In genomic region chr7:106649774-106650173, GRCm38 (mm10) we compare ENCODE assay signal across 53 mouse cellular contexts. TPM values are rescaled to one million over a fixed set of nuclear protein-coding genes. Genes with fewer than 3 reads are reported as not detected.
"Had no signal": no experiment of that assay in that cellular context is flagged by ENCODE, and none has a peak within 500 bp of the region (broad histone marks: within the 10 kb centered on the region; RNA-seq: fewer than 3 reads in every experiment).

No protein-coding gene starts in this region.

- H3K4me3 ChIP-seq: heart, embryonic 10.5 days; heart, embryonic 12.5 days; heart, embryonic 13.5 days; heart, embryonic 15.5 days; hindbrain, embryonic 10.5 days; hindbrain, embryonic 12.5 days; hindbrain, embryonic 13.5 days; hindbrain, embryonic 15.5 days; intestine, embryonic 15.5 days; kidney, embryonic 15.5 days; layer of hippocampus, adult 2 months; left cerebral cortex, adult 2 months had no signal

- DNase-seq: heart, postnatal 10 days; heart, postnatal 14 days; heart, postnatal 36 days; heart, postnatal 4 days; kidney, adult 11 months; kidney, adult 18-20 months; kidney, adult 2 months; kidney, adult 8-10 months; kidney, adult 9 months; kidney, postnatal 10 days; kidney, postnatal 14 days; kidney, postnatal 25 days; kidney, postnatal 36 days; kidney, postnatal 4 days; layer of hippocampus, adult 9-11 months; layer of hippocampus, postnatal 36 days had no signal

- H3K27me3 ChIP-seq: heart, embryonic 12.5 days; heart, embryonic 13.5 days; heart, embryonic 15.5 days; hindbrain, embryonic 12.5 days; hindbrain, embryonic 13.5 days; hindbrain, embryonic 15.5 days; intestine, embryonic 15.5 days; kidney, embryonic 15.5 days had no signal

- H3K4me1 ChIP-seq: heart, embryonic 10.5 days; heart, embryonic 12.5 days; heart, embryonic 13.5 days; heart, embryonic 15.5 days; hindbrain, embryonic 10.5 days; hindbrain, embryonic 12.5 days; hindbrain, embryonic 13.5 days; hindbrain, embryonic 15.5 days; intestine, embryonic 15.5 days; kidney, embryonic 15.5 days had no signal

- H3K36me3 ChIP-seq: heart, embryonic 10.5 days; heart, embryonic 12.5 days; heart, embryonic 13.5 days; heart, embryonic 15.5 days; hindbrain, embryonic 10.5 days; hindbrain, embryonic 12.5 days; hindbrain, embryonic 13.5 days; hindbrain, embryonic 15.5 days; intestine, embryonic 15.5 days; kidney, embryonic 15.5 days had no signal

- H3K27ac ChIP-seq: heart, embryonic 10.5 days; heart, embryonic 13.5 days; heart, embryonic 15.5 days; hindbrain, embryonic 10.5 days; hindbrain, embryonic 12.5 days; hindbrain, embryonic 13.5 days; hindbrain, embryonic 14.5 days; hindbrain, embryonic 15.5 days; hindbrain, postnatal 0 days; intestine, embryonic 15.5 days; kidney, embryonic 15.5 days; kidney, postnatal 0 days; layer of hippocampus, adult 2 months; left cerebral cortex, adult 2 months had no signal

- H3K9me3 ChIP-seq: heart, embryonic 10.5 days; heart, embryonic 12.5 days; heart, embryonic 13.5 days; heart, embryonic 15.5 days; hindbrain, embryonic 10.5 days; hindbrain, embryonic 12.5 days; hindbrain, embryonic 13.5 days; hindbrain, embryonic 15.5 days; intestine, embryonic 15.5 days; kidney, embryonic 15.5 days had no signal

- H3K9ac ChIP-seq: heart, embryonic 12.5 days; heart, embryonic 13.5 days; heart, embryonic 15.5 days; hindbrain, embryonic 12.5 days; hindbrain, embryonic 13.5 days; hindbrain, embryonic 14.5 days; hindbrain, embryonic 15.5 days; intestine, embryonic 15.5 days; kidney, embryonic 15.5 days had no signal

RNA-seq across cellular contexts. Expression of gene Olfr693, which starts 30.6 kb away (rescaled TPM):
- total RNA-seq: heart, postnatal 10 days; heart, postnatal 14 days; heart, postnatal 25 days; heart, postnatal 36 days; heart, postnatal 4 days; hematopoietic stem cell, adult 5-6 weeks; layer of hippocampus, adult 18-20 months; layer of hippocampus, adult 2 months; layer of hippocampus, adult 8-10 months; layer of hippocampus, postnatal 10 days; layer of hippocampus, postnatal 14 days; layer of hippocampus, postnatal 25 days; layer of hippocampus, postnatal 36 days; left cerebral cortex, adult 18-20 months; left cerebral cortex, adult 2 months; left cerebral cortex, adult 8-10 months had no signal
- polyA plus RNA-seq: heart, embryonic 10.5 days; heart, embryonic 11.5 days; heart, embryonic 12.5 days; heart, embryonic 13.5 days; heart, embryonic 14.5 days; heart, embryonic 15.5 days; heart, embryonic 16.5 days; heart, postnatal 0 days; hindbrain, embryonic 10.5 days; hindbrain, embryonic 11.5 days; hindbrain, embryonic 12.5 days; hindbrain, embryonic 13.5 days; hindbrain, embryonic 14.5 days; hindbrain, embryonic 15.5 days; hindbrain, embryonic 16.5 days; hindbrain, postnatal 0 days; inflammation-experienced regulatory T-cells, adult 6 months; intestine, embryonic 14.5 days; intestine, embryonic 15.5 days; intestine, embryonic 16.5 days; intestine, postnatal 0 days; kidney, adult 2 months; kidney, embryonic 14.5 days; kidney, embryonic 15.5 days; kidney, embryonic 16.5 days; kidney, postnatal 0 days; large intestine, adult 2 months had no signal

RNA-seq across cellular contexts. Expression of gene Olfr694, which starts 41.8 kb away (rescaled TPM):
- total RNA-seq: heart, postnatal 10 days; heart, postnatal 14 days; heart, postnatal 25 days; heart, postnatal 36 days; heart, postnatal 4 days; hematopoietic stem cell, adult 5-6 weeks; hindbrain, postnatal 0 days; layer of hippocampus, adult 18-20 months; layer of hippocampus, adult 2 months; layer of hippocampus, adult 8-10 months; layer of hippocampus, postnatal 10 days; layer of hippocampus, postnatal 14 days; layer of hippocampus, postnatal 25 days; layer of hippocampus, postnatal 36 days; left cerebral cortex, adult 18-20 months; left cerebral cortex, adult 2 months; left cerebral cortex, adult 8-10 months had no signal
- polyA plus RNA-seq: heart, embryonic 10.5 days; heart, embryonic 11.5 days; heart, embryonic 12.5 days; heart, embryonic 13.5 days; heart, embryonic 14.5 days; heart, embryonic 15.5 days; heart, embryonic 16.5 days; heart, postnatal 0 days; hindbrain, embryonic 10.5 days; hindbrain, embryonic 11.5 days; hindbrain, embryonic 12.5 days; hindbrain, embryonic 13.5 days; hindbrain, embryonic 14.5 days; hindbrain, embryonic 15.5 days; hindbrain, embryonic 16.5 days; hindbrain, postnatal 0 days; inflammation-experienced regulatory T-cells, adult 6 months; intestine, embryonic 14.5 days; intestine, embryonic 15.5 days; intestine, embryonic 16.5 days; intestine, postnatal 0 days; kidney, adult 2 months; kidney, embryonic 14.5 days; kidney, embryonic 15.5 days; kidney, embryonic 16.5 days; kidney, postnatal 0 days; large intestine, adult 2 months had no signal
